Mouse (Mus musculus) myocyte (in vitro differentiated cells): Measurements from ENCODE around the gene Maml1. TPM values are rescaled to one million over a fixed set of nuclear protein-coding genes. Genes with fewer than 3 reads are reported as not detected.

Source experiments
- H3K27me3 ChIP-seq: one replicate; pipeline ENCODE4 v1.6.1; 2011; ENCODE audit not compliant: control insufficient read depth, insufficient read depth, insufficient read length
- H3K36me3 ChIP-seq: one replicate; pipeline ENCODE4 v1.6.1; 2011; ENCODE audit not compliant: control insufficient read depth, insufficient read depth
- H3K4me2 ChIP-seq: one replicate; pipeline ENCODE4 v1.6.1; 2011; ENCODE audit warnings: low read depth, control low read depth
- H3K4me3 ChIP-seq: one replicate; pipeline ENCODE4 v1.5.1; 2011; ENCODE audit warnings: mild to moderate bottlenecking, control low read depth, moderate library complexity
- H3K79me2 ChIP-seq: one replicate; pipeline ENCODE4 v1.6.1; 2011; ENCODE audit not compliant: control insufficient read depth, insufficient read depth
- H3ac ChIP-seq: one replicate; pipeline ENCODE4 v1.6.1; 2011; ENCODE audit not compliant: control insufficient read depth, insufficient read length
- CEBPB ChIP-seq: IDR thresholded peaks from 2 replicates; pipeline ENCODE4 v1.6.1; 2011; ENCODE audit warnings: mild to moderate bottlenecking, moderate library complexity; ENCODE audit not compliant: poor library complexity, insufficient read depth, severe bottlenecking
- E2F4 ChIP-seq: IDR thresholded peaks from one replicate; pipeline ENCODE4 v1.6.1; 2011; ENCODE audit warnings: mild to moderate bottlenecking, control low read depth, moderate library complexity; ENCODE audit not compliant: insufficient read depth
- MAX ChIP-seq: IDR thresholded peaks from one replicate; pipeline ENCODE4 v1.6.1; 2011; ENCODE audit warnings: low read depth, mild to moderate bottlenecking, control low read depth
- MYOD1 ChIP-seq, 3 experiments: IDR thresholded peaks; one replicate each; pipeline ENCODE4 v1.6.1; 2011; ENCODE audit warnings: control low read depth in 2 of 3, low read depth in 2 of 3, mild to moderate bottlenecking in 2 of 3, moderate library complexity in 1 of 3; ENCODE audit not compliant: insufficient read length in 2 of 3, control insufficient read depth in 1 of 3
- MYOG ChIP-seq, 3 experiments: IDR thresholded peaks; one replicate each; pipeline ENCODE4 v1.6.1; 2011; ENCODE audit warnings: control low read depth in 2 of 3, low read depth in 2 of 3, mild to moderate bottlenecking in 2 of 3; ENCODE audit not compliant: insufficient read length in 2 of 3, control insufficient read depth in 1 of 3, insufficient read depth in 1 of 3
- POLR2A ChIP-seq: IDR thresholded peaks from one replicate; pipeline ENCODE4 v1.6.1; 2011; ENCODE audit warnings: low read depth, mild to moderate bottlenecking, control low read depth, moderate library complexity; ENCODE audit not compliant: insufficient read length
- POLR2AphosphoS2 ChIP-seq: IDR thresholded peaks from one replicate; pipeline ENCODE4 v1.6.1; 2011; ENCODE audit warnings: low read depth, control low read depth; ENCODE audit not compliant: insufficient read length
- REST ChIP-seq: IDR thresholded peaks from one replicate; pipeline ENCODE4 v1.6.1; 2011; ENCODE audit warnings: mild to moderate bottlenecking, control low read depth, moderate library complexity; ENCODE audit not compliant: insufficient read depth, insufficient read length
- SRF ChIP-seq: IDR thresholded peaks from one replicate; pipeline ENCODE4 v1.6.1; 2011; ENCODE audit warnings: low read depth; ENCODE audit not compliant: control insufficient read depth, insufficient read length
- TCF12 ChIP-seq: IDR thresholded peaks from one replicate; pipeline ENCODE4 v1.6.1; 2011; ENCODE audit warnings: mild to moderate bottlenecking, control low read depth; ENCODE audit not compliant: poor library complexity, insufficient read depth, severe bottlenecking
- TCF3 ChIP-seq: IDR thresholded peaks from one replicate; pipeline ENCODE4 v1.6.1; 2011; ENCODE audit warnings: low read depth, control low read depth; ENCODE audit not compliant: insufficient read length
- USF1 ChIP-seq: IDR thresholded peaks from one replicate; pipeline ENCODE4 v1.6.1; 2011; ENCODE audit warnings: low read depth, mild to moderate bottlenecking, control low read depth, moderate library complexity
- polyA plus RNA-seq: library from polyadenylated mRNA; unstranded; fragments of >200 nt; fragmentation: generic; extraction: Trizol; gene quantifications from one replicate; pipeline ENCODE4 v1.2.1, GENCODE M21; 2012; ENCODE audit warnings: missing spikeins

Gene Maml1
- 13.7 TPM for polyA plus RNA-seq

GRCm38 (mm10) chr11:50292190-50292855 is at the start of gene Maml1:
Gene Maml1, minus strand, starts transcription at chr11:50292311.
- H3K79me2 ChIP-seq: peaks cover 42% of the 10 kb centered on the region
- H3K4me2 ChIP-seq: peak within 1 kb of the TSS; percentile 81
- TF ChIP-seq SRF (peak; percentile 29), CEBPB (no peak), TCF12 (no peak), POLR2A (peak; percentile 56), POLR2AphosphoS2 (peak; percentile 89)
- peaks cover 26% of the 10 kb centered on the region for H3K36me3 ChIP-seq
- peak within 1 kb of the TSS; percentile 54 for H3K4me3 ChIP-seq
- peak within 1 kb of the TSS; percentile 91 for H3ac ChIP-seq
- no peaks in the 10 kb centered on the region for H3K27me3 ChIP-seq

- TF ChIP-seq TCF12 (no peak), E2F4 (no peak), TCF3 (no peak), USF1 (no peak), POLR2AphosphoS2 (no peak), MAX (no peak), CEBPB (no peak)
- Histone ChIP-seq H3K4me3 (no peak overlapping the region), H3K27me3 (no peaks in the 10 kb centered on the region), H3K79me2 (no peaks in the 10 kb centered on the region), H3K36me3 (no peaks in the 10 kb centered on the region), H3ac (no peak overlapping the region), H3K4me2 (no peak overlapping the region)
Measured at GRCm38 (mm10) chr11:50336891-50337290, 44.8 kb upstream of the Maml1 start.

GRCm38 (mm10) chr11:50336126-50336525 is 44.0 kb upstream of the Maml1 start:
- H3K4me2 ChIP-seq: no peak overlapping the region
- H3K79me2 ChIP-seq: no peaks in the 10 kb centered on the region
- H3K4me3 ChIP-seq: no peak overlapping the region
- TF ChIP-seq USF1: no peak
- no peak for TF ChIP-seq POLR2A
- TF ChIP-seq TCF3: no peak
- TF ChIP-seq REST: no peak
- TF ChIP-seq CEBPB: no peak
- TF ChIP-seq MAX: no peak
- TF ChIP-seq TCF12: no peak
- TF ChIP-seq E2F4: no peak
- TF ChIP-seq MYOG (IDR thresholded peaks at IDR 0.05; ENCODE audit: control insufficient read depth in 1 of 3, insufficient read depth in 1 of 3, insufficient read length in 2 of 3, low read depth in 2 of 3): no peak
- no peak for TF ChIP-seq MYOD1 (IDR thresholded peaks at IDR 0.05; ENCODE audit: control insufficient read depth in 1 of 3, insufficient read length in 2 of 3, low read depth in 2 of 3)
- no peak overlapping the region for H3ac ChIP-seq
- no peaks in the 10 kb centered on the region for H3K36me3 ChIP-seq
- H3K27me3 ChIP-seq: no peaks in the 10 kb centered on the region

- Histone ChIP-seq H3K4me3 (no peak overlapping the region), H3ac (no peak overlapping the region), H3K79me2 (no peaks in the 10 kb centered on the region), H3K27me3 (no peaks in the 10 kb centered on the region), H3K4me2 (no peak overlapping the region), H3K36me3 (no peaks in the 10 kb centered on the region)
- TF ChIP-seq REST: no peak
- TF ChIP-seq POLR2AphosphoS2: no peak
- no peak for TF ChIP-seq USF1
Measured at GRCm38 (mm10) chr11:50333181-50333580, 41.1 kb upstream of the Maml1 start.

GRCm38 (mm10) chr11:50329378-50329777 is 37.3 kb upstream of the Maml1 start:
- Histone ChIP-seq H3K79me2 (peaks cover 10% of the 10 kb centered on the region), H3K36me3 (no peaks in the 10 kb centered on the region), H3ac (no peak overlapping the region), H3K27me3 (no peaks in the 10 kb centered on the region), H3K4me2 (no peak overlapping the region), H3K4me3 (no peak overlapping the region)
- TF ChIP-seq MAX: no peak
- TF ChIP-seq USF1: no peak
- no peak for TF ChIP-seq MYOD1 (IDR thresholded peaks at IDR 0.05; ENCODE audit: control insufficient read depth in 1 of 3, insufficient read length in 2 of 3, low read depth in 2 of 3)

GRCm38 (mm10) chr11:50328075-50328625 is 36.0 kb upstream of the Maml1 start:
- no peaks in the 10 kb centered on the region for H3K27me3 ChIP-seq
- H3ac ChIP-seq: no peak overlapping the region
- no peak overlapping the region for H3K4me2 ChIP-seq
- TF ChIP-seq TCF3: no peak
- TF ChIP-seq MYOG (IDR thresholded peaks at IDR 0.05; ENCODE audit: control insufficient read depth in 1 of 3, insufficient read depth in 1 of 3, insufficient read length in 2 of 3, low read depth in 2 of 3): no peak
- no peak for TF ChIP-seq REST
- TF ChIP-seq POLR2AphosphoS2: no peak
- TF ChIP-seq TCF12: no peak
- no peak for TF ChIP-seq E2F4
- TF ChIP-seq MYOD1 (IDR thresholded peaks at IDR 0.05; ENCODE audit: control insufficient read depth in 1 of 3, insufficient read length in 2 of 3, low read depth in 2 of 3): no peak
- TF ChIP-seq MAX: no peak
- no peak for TF ChIP-seq SRF
- TF ChIP-seq USF1: no peak
- TF ChIP-seq POLR2A: no peak
- TF ChIP-seq CEBPB: no peak
- no peak overlapping the region for H3K4me3 ChIP-seq
- no peaks in the 10 kb centered on the region for H3K36me3 ChIP-seq
- peaks cover 22% of the 10 kb centered on the region for H3K79me2 ChIP-seq
